Mouse (Mus musculus) left cerebral cortex, adult 18-20 months (tissue): Measurements from ENCODE around the gene Hnrnpa0. TPM values are rescaled to one million over a fixed set of nuclear protein-coding genes. Genes with fewer than 3 reads are reported as not detected.
A peak's percentile ranks its signal among the peaks of the same experiment; 100 is the strongest.
"Not testable (repeated sequence)": the region's sequence is repeated elsewhere in the genome, so short reads cannot be mapped to it uniquely, and the experiment has no call there.

Source experiments
- DNase-seq, 2 experiments: peaks; one replicate each; pipeline ENCODE4 v3.0.0; 2021 to 2022; ENCODE audit warnings: low spot score in 2 of 2, mixed read lengths in 1 of 2
- long read RNA-seq, 2 experiments: library from polyadenylated mRNA; stranded (forward); transcript quantifications; one replicate each; pipeline ENCODE4 v2.0.0; 2021
- total RNA-seq, 2 experiments: library from RNA; stranded (reverse); gene quantifications; 2 replicates each; pipeline ENCODE4 v1.2.3; 2021

Gene Hnrnpa0
- 100 to 1,000 TPM; 125 to 127 TPM for total RNA-seq
- long read RNA-seq, experiment 1, transcript Hnrnpa0-201 (1 exons, 2,678 nt): major isoform, 11 of 11 reads
- long read RNA-seq, experiment 1, partial matches to known transcripts: 0 of 11 reads
- long read RNA-seq, experiment 1, other reads (novel, unspliced or antisense): 0 of 11 reads
- long read RNA-seq, experiment 2, transcript Hnrnpa0-201 (1 exons, 2,678 nt): major isoform, 12 of 12 reads
- long read RNA-seq, experiment 2, partial matches to known transcripts: 0 of 12 reads
- long read RNA-seq, experiment 2, other reads (novel, unspliced or antisense): 0 of 12 reads

DNA sequence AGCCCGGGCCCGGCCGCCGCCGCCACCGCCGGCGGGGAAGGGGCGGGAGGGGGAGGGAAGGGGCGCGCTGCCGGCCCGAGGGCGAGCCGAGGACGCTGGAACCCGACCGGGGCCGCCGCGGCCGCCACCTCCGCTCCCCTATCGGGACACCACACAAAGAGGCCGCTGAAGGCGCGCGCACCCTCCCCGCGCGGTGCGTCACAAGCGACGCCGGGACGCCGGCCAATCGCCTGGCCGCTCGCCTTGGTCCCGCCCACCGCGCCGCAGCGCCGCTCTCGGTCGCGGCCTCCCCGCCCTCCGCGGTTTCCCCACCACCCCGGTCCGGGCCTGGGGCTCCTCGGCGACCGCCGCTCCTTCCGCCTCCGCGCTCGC lies at the start of gene Hnrnpa0:
Gene Hnrnpa0 (minus strand): TSS at position 161 of the 372 bp plus-strand sequence.
- peak; percentile 91 to 94 for DNase-seq

GRCm38 (mm10) chr13:58177511-58178208 lies 49.3 kb upstream of the Hnrnpa0 start:
- peak; percentile 100 for DNase-seq

DNA sequence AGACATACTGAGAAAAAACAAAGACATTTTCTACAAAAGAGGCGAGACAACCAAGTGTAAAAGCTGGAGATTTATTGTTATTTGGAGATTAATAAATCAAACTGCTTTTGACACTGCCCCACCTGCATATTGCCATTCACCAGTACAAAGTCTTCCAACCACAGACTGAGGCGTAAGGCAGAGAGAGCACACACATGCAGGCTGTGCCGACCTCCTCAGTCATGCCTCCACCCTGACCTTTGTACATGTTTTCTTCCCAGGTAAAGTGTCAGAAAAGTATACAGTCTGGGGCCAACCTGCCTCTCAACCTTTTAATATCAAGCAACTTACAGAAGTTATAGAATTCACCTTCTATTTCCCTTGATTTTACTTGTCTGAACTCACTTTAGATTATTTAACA lies 47.7 kb upstream of the Hnrnpa0 start:
- no peak for DNase-seq

DNA sequence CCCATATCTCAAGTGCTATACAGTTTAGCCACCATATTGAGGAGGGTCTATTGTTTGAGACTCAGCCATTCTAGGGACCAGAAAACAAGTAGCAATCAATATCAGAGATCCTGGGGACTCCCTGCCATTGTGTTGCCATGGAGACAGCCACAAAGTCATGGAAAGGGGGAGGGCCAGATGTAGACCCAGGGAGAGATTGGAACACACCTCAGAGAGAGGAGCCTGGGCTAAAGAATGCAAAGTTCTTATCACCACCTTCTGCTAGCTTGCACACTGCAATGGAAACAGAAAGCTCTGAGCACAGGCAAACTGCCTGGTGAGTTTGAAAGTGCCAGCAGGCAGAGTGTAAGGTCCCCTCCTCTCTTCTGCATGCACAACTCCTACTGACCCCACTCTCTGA lies 39.8 kb upstream of the Hnrnpa0 start:
- DNase-seq: no peak

DNA sequence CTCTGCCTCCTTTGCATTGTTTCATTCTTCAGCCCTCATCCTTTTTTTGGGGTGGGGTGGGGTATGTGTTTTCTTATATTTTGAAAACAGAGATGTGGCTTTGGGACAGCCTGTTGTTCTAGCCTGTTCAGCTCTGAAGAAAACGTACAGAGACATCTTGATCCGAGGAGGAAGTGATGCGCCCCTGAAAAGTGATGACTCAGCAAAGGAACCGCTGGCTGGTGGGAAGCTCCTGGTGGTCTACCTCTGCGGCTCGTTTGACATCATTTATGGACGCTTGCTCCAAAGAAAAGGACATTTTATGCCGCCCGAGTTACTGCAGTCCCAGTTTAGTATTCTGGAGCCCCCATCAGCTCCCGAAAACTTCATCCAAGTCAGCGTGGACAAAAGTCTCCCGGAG lies 35.0 kb upstream of the Hnrnpa0 start:
- DNase-seq: no peak

DNA sequence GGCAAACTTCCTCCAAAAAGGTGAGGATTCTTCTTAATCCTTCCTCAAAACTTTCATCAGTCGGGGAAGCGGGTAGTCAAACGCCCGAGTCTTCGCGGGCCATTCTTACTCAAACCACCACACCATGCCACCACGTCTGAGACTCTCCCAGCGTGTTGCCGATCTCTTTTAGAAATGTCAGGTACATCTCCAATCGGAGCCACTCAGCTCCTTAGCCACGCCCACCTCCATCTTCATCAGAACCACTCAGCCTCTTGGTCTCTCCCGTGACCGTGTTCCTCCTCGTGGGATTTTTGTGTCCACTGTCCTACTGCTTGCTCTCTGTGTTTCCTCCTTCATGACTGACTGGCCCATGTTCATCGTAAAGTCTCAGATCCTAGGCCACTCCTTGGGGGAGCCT lies 32.4 kb upstream of the Hnrnpa0 start:
- DNase-seq: no peak

DNA sequence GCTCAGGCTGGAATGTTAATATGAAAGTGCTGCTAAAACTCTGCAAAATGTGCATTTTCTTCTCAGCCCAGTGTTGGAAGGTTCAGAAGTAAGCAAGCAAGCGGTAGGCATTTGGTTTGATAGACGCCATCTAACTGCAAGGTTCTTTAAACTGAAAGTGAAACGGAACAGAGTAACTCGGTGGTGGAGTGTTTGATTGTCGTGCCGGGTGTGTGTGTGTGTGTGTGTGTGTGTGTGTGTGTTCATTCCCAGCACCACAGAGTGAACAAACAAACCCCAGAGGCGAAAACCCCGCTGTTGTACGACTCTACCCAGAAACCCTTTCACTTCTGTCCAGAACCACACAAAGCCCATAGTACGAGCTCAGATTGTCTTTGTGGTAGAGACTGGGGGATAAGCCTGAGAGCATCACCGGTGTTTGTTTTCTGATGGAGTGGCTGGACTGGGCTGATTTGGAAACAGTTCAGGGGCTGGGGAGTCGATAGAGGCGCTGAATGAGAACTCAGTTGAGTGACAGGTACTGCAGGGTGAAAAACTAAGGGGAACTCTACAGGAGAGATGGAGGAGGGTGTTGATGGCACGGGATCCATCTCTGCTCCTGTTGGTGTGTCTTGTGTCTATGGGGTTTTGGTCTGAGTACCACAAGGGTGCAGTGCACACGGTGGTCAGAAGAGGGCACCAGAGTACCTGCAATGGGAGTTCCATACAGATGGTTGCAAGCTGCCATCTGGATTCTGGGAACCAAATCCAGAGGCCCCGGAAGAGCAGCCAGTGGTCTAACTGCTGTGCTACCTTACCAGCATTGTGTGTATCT lies 29.9 kb upstream of the Hnrnpa0 start:
- peak; percentile 86 to 88 for DNase-seq

- DNase-seq: peak; percentile 85 to 90
Observed at GRCm38 (mm10) chr13:58157447-58158098, 29.2 kb upstream of the Hnrnpa0 start, which contains the start of gene Idnk. TSS of gene Idnk (plus strand) at chr13:58157649.

DNA sequence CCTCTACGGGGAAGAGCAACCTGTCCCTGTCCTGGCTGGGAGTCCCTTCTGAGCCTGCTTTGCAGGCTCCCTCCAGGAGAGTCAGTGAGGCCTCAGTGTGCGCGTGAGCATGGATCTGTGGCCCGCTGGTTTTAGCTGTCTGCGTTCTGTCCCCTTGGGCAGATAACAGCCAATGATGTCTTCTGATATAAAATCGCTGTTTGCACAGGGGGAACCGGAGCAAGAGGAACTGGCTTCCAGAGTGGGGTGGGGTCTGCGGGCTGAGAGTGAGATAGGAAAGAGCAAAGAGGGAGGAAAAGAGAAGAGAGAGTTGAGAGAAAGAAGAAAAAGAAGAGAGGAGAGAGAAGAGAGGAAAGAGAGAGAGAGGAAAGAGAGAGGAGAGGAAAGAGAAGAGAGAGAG lies 28.7 kb upstream of the Hnrnpa0 start:
- peak in 1 of 2 experiments; percentile 24 for DNase-seq

DNA sequence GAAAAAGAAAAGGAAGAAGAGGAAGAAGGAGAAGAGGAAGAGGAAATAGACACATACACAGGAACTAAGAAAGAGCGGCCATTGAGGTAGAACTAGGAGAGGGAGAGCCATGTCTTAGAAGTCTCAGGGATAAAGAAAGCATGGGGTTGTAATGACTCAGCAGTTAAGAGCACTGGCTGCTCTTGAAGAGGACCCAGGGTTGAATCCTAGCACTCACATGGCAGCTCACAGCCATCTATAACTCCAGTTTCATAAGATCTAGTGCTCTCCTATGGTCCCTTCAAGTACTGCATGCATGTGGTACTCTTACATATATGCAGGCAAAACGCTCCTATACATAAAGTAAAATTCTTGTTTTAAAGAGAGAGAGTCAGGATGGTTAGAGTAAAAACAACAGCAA lies 27.7 kb upstream of the Hnrnpa0 start:
- no peak for DNase-seq

DNA sequence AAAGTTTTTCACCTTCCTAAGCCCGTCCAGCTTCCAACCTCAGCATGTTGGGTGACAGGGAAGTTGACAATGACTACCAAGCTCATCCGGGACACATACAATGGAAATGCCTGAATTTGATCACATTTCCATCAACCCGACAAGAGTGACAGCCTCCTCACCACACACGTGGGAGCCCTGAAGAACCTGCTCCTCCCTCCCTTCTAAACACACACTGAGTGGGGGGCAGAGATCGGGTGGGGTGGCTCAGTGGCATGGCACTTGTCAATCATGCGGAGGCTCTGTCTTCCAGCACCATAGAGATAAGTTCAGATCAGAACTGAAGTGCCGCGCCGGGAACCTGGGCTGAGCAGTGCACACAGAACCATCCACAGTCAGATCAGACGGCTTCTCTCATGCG lies 22.1 kb upstream of the Hnrnpa0 start:
- DNase-seq: no peak

GRCm38 (mm10) chr13:58149629-58150028 lies 21.3 kb upstream of the Hnrnpa0 start:
- DNase-seq: no peak

DNA sequence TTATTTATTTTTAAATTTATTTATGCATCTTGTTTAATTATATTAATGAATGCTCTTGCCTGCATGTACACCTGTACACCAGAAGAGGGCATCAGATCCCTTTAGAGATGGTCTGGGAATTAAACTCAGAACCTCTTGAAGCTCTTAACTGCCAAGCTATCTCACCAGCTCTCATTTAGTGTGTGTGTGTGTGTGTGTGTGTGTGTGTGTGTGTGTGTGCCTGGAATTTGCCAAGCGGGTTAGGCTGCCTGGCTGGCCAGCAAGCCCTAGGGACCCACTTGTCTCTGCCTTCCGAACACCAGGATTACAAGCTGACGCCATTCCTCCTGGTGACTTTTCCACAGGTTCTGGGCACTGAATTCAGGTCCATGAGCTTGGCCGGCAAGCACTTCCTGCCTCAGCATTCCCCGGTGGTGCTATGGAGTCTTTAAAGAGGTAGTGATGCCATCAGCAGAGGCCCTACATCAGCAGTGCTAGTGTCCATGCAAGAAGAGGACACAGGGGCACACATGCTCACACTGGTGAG lies 20.7 kb upstream of the Hnrnpa0 start:
- DNase-seq: no peak

DNA sequence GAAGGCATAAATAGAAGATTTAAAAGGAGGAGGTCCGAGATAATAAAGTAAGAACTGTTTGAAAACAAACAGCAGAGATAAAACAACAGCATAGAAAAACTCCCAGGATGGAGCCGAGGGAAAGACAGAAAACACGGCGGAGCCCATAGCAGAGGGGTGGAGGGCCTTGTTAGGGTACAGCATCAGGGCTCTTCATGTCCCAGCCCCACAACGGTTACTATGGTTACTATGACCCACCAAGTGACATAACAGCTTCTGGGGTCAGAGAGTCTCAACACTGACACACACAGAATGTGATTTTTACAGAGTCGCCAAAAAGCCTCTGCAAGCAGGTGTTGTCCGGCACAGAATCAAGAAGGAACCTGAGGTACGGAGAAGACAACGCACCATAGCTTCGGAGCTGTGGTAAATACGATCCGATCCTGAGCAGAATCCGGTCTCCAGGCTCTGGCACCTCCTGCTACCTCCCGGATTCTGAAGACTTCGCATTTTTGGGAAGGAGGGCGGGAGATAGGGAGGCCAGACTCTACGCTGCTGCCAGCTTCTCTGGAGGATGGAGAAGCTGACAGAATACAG lies 20.0 kb upstream of the Hnrnpa0 start:
- DNase-seq: peak; percentile 40 to 49

GRCm38 (mm10) chr13:58147760-58148159 lies 19.4 kb upstream of the Hnrnpa0 start:
- DNase-seq: no peak

GRCm38 (mm10) chr13:58146603-58147002 lies 18.2 kb upstream of the Hnrnpa0 start:
- not testable (repeated sequence) for DNase-seq

DNA sequence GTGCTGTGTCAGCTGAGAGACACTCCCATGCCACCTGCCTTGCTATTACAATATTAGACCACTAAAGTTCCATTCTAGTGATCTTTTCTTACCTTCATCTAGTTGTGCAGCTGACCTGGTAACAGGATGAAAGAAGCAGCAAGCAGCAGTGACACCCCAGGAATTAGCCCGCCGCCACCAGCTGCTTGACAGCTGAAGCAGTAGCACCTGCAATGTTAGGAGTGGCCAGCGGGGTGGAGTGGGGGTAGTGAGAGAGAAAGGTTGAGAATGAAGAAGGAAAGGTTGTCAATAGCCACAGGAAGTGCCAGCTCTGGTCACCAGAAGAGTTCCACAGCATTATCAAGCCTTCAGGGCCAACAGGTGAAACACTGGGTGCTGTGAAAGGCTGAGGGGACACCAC lies 3.3 kb upstream of the Hnrnpa0 start:
- no peak for DNase-seq

GRCm38 (mm10) chr13:58129687-58130246 lies 1.4 kb upstream of the Hnrnpa0 start:
- no peak for DNase-seq

- DNase-seq: peak; percentile 94 to 97
Observed at GRCm38 (mm10) chr13:58128768-58129671, 664 bp upstream of the Hnrnpa0 start.
